Mouse (Mus musculus) testis, adult 2 months (tissue): Measurements from ENCODE around the gene Gm20661. TPM values are rescaled to one million over a fixed set of nuclear protein-coding genes. Genes with fewer than 3 reads are reported as not detected.

Experiments used
- H3K27ac ChIP-seq: fragments of 200-500 bp; 2 replicates; pipeline ENCODE4 v1.5.1; 2012; ENCODE audit warnings: low read depth, low read length; ENCODE audit not compliant: control insufficient read depth, insufficient read depth
- H3K27me3 ChIP-seq: fragments of 200-500 bp; 2 replicates; pipeline ENCODE4 v1.6.1; 2012; ENCODE audit warnings: mild to moderate bottlenecking, low read length, moderate library complexity; ENCODE audit not compliant: control insufficient read depth, insufficient read depth
- H3K36me3 ChIP-seq: fragments of 200-500 bp; 2 replicates; pipeline ENCODE4 v1.6.1; 2012; ENCODE audit warnings: mild to moderate bottlenecking, low read length; ENCODE audit not compliant: control insufficient read depth, insufficient read depth
- H3K4me1 ChIP-seq: fragments of 200-500 bp; 2 replicates; pipeline ENCODE4 v1.6.1; 2012; ENCODE audit warnings: low read length; ENCODE audit not compliant: control insufficient read depth, insufficient read depth
- H3K4me3 ChIP-seq: fragments of 200-500 bp; 2 replicates; pipeline ENCODE4 v1.5.1; 2012; ENCODE audit warnings: low read depth, mild to moderate bottlenecking, low read length, moderate library complexity, mixed read lengths; ENCODE audit not compliant: control insufficient read depth
- CTCF ChIP-seq: fragments of 200-500 bp; IDR thresholded peaks from 2 replicates; pipeline ENCODE4 v1.5.1; 2012; ENCODE audit warnings: low read depth, mild to moderate bottlenecking, inconsistent platforms, low read length, moderate library complexity; ENCODE audit not compliant: control insufficient read depth, insufficient read depth, insufficient replicate concordance
- POLR2A ChIP-seq: fragments of 200-500 bp; IDR thresholded peaks from 2 replicates; pipeline ENCODE4 v1.6.1; 2012; ENCODE audit warnings: low read depth, mild to moderate bottlenecking, inconsistent platforms, low read length, moderate library complexity; ENCODE audit not compliant: control insufficient read depth
- polyA plus RNA-seq: library from polyadenylated mRNA; depleted of rRNA; stranded (reverse); fragments of >200 nt; gene quantifications from 2 replicates; pipeline ENCODE4 v1.2.3, GENCODE M21; 2012

The Gm20661 gene
- polyA plus RNA-seq, 1 experiment = not detected

DNA sequence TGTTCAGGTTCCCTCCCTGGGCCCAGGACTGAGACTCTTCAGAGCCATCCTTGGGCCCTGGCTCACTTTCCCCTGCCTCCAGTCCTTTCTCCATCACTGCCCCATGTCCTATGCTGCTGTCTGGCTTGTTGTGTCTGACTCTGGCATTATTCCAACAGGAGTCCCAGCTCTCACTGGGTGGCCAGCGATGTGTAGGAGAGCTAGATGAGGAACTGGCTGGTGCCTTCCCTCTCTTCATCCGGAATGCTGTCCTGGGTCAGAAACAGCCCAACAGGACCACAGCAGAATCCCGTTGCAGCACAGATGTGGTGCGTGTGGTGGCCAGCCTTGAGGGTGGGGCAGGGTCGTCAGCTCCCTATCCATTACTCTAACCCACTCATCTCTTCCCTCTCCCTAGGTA, 12.5 kb upstream of the Gm20661 start:
- Histone ChIP-seq H3K4me3 (no peak overlapping the region), H3K4me1 (no peaks in the 10 kb centered on the region), H3K36me3 (no peaks in the 10 kb centered on the region), H3K27ac (no peak overlapping the region), H3K27me3 (no peaks in the 10 kb centered on the region)
- no peak for TF ChIP-seq POLR2A
- no peak for TF ChIP-seq CTCF

DNA sequence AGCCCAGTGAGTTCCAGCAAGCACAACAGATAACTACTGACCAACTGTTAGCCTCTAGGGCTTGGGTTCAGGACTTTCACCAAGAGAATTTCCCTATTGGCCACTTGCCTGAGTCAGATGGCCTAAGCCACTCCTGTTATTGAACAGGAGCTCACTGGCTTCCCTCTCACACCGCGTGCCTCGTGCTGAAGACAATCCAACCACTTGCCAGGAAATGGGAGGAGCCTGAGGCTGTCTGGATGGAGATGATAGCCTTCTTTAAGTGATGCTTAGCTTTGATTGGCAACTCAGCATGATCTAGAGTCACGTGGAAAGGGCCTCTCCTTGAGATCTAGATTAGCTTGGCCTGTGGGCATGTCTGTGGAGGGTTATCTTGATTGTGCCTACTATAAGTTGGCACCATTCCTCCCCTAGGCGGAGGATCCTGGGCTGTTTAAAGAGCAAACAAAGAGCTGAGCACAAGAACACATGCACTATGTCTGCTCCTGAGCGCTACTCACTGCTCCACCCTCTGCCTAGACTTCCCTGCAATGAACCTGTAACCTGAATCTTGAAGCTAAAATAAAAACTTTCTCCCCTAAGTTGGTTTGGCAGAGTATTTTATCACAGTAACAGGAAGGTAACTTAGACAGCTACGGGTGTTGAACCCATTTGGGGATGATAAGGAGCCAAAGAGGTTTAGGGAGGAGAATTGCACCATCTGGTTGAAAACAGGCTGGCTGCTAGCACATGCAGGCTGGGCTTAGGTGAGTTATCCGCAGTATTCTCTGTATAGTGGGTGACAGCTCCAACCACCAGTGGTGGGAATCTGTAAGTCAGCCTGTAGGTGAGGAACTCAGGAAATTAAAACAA, 10.9 kb upstream of the Gm20661 start:
- Histone ChIP-seq H3K36me3 (no peaks in the 10 kb centered on the region), H3K27ac (no peak overlapping the region), H3K27me3 (no peaks in the 10 kb centered on the region), H3K4me1 (0 out of 2 replicates have a peak, but pooled peaks cover 2% of the 10 kb centered on the region), H3K4me3 (no peak overlapping the region)
- no peak for TF ChIP-seq CTCF
- no peak for TF ChIP-seq POLR2A

DNA sequence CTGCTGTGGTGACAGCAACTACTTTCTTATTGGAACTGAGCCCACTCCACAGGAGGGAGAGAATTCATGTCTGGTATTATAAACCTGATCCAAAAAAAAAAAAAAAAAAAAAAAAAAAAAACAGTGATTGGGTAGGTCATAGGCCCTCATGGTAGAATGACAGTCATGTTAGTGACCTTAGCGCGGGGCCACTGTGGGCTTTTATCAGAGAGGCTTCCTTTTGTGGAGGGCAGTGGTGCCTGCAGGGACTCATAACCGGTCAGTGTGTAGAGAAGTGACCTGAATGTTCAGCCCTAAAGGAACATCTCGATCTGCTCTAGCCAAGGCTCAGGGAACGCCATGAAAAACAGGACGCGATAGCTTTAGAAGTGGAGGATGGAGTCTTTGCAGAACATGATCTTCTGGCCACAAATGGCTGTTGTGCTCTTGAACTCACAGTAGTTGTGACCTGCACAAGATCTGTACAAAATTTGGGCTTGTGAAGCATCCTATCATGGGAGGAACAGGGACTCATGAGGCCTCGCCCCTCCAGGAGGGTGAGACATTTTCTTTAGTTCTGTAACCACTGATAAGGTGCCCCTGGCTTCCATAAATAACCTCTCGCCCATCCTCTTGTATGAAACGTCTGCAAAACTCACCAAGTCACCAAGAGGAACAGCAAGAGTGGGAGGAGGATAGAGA, 8.2 kb upstream of the Gm20661 start:
- Histone ChIP-seq H3K27me3 (no peaks in the 10 kb centered on the region), H3K4me1 (0 out of 2 replicates have a peak, but pooled peaks cover 2% of the 10 kb centered on the region), H3K27ac (peak overlapping the region; percentile 68), H3K36me3 (no peaks in the 10 kb centered on the region), H3K4me3 (no peak overlapping the region)
- TF ChIP-seq CTCF (no peak), POLR2A (no peak)

DNA sequence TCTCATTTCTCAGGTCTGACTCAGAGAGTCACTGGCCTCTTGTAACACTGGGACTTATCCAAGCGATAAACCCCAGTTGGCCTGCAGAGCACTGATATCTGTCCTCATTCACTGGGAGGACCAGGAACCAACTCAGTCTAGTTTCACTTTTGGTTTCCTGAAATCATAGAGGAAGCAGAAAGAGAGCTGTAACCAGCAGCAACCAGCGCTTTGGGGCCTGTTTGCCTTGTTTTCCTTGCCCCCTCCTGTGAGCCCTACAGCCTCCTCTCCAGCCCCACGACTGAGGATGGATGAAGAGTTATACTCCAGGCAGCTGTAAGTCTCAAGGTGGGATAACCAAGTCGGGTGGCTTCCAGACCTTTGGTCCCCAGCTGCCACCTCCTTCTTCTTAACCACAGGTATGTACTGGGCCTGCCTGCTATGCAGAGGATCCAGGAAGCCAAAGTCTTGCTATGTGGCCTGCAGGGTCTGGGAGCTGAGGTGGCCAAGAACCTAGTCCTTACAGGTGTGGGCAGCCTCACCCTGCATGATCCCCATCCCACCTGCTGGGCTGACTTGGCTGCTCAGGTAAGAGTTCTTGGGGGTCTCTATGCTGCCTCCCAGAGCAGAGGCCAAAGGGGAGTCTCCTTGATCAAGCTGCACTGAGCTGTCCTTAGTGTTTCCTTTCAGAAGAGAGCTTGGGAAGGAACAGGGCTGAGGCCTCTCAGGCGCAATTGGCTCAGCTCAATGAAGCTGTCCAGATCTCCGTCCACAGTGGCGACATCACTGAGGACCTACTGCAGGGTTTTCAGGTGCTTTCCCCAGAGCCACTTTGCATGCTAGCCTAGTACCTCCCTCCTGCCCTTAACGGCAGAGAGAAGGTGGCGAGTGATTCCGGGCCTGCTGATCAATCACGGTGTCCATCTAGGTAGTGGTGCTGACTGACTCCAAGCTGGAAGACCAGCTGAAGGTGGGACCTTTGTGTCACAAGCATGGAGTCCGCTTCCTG, 7.2 kb upstream of the Gm20661 start, which contains the start of gene Uba7:
Uba7 (plus strand) TSS at position 107 of the 988 bp plus-strand sequence.
- no peaks in the 10 kb centered on the region for H3K27me3 ChIP-seq
- TF ChIP-seq CTCF = no peak
- TF ChIP-seq POLR2A = no peak
- no peaks in the 10 kb centered on the region for H3K36me3 ChIP-seq
- peak within 1 kb of the TSS; percentile 68 for H3K27ac ChIP-seq
- peak within 1 kb of the TSS; percentile 17; the same call in 1 of the 2 replicates for H3K4me3 ChIP-seq
- 0 out of 2 replicates have a peak, but pooled peaks cover 2% of the 10 kb centered on the region for H3K4me1 ChIP-seq

DNA sequence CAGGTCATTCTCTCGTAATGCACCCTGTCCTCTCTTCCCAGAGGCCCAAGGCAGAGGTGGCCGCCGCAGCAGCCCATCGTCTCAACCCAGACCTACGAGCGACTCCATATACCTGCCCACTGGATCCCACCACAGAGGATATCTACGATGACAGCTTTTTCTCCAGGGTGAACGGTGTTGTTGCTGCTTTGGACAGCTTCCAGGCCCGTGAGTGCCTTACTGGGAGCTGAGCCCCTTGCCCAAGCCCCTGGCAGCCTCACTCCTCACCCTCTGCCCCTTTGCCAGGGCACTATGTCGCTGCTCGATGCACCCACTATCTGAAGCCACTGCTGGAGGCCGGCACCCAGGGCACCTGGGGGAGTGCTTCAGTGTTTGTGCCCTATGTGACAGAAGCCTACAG, 4.0 kb upstream of the Gm20661 start:
- H3K27me3 ChIP-seq = no peaks in the 10 kb centered on the region
- no peaks in the 10 kb centered on the region for H3K36me3 ChIP-seq
- H3K27ac ChIP-seq = no peak overlapping the region
- TF ChIP-seq CTCF (no peak), POLR2A (no peak)
- H3K4me1 ChIP-seq = peaks cover 2% of the 10 kb centered on the region; the same call in 1 of the 2 replicates
- H3K4me3 ChIP-seq = no peak overlapping the region

DNA sequence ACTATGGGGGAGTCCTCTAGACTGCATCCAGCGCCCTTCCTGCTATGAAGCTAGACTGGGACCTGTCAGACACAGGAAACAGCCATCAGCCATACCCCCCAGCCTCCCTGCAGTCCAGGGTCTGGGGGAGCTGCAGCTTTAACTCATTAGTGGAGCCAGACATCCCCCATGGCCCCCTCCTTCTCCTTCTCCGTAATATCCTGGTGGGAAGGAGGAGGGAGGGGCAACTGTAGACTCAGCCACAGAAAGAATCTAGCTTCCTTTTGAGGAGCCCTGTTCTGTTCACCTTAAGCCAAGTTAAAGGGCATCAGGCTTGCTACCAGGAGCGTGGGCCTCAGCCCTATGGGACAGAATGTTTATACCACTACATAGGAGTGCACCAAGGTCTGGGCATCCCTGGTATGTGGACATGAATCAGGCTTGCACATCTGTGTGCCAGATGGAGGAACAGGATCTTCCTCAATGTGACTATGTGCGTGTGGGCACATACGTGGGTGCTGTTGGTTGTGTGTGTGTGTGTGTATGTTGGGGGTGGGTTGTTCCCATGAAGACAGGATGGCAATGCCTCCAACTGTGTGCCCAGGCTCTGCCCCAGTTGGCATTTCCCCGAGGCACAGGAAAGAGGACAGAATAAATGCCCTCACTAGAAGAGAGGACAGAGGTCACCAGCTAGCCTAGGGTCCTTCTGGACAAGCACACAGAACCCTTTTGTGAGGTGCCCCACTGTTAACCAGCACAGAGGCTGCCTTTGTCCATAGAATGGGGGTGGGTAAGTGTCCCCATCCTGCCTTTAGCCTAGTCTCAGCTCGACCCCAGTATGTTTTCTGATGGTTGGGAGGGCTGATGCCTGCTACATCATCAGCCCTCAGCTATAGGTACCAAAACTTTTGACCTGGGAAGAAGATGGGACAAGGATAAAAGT, 913 bp upstream of the Gm20661 start:
- peak overlapping the region; percentile 19; the same call in 1 of the 2 replicates for H3K27ac ChIP-seq
- peaks cover 10% of the 10 kb centered on the region for H3K4me1 ChIP-seq
- no peaks in the 10 kb centered on the region for H3K36me3 ChIP-seq
- H3K4me3 ChIP-seq = no peak overlapping the region
- no peaks in the 10 kb centered on the region for H3K27me3 ChIP-seq
- TF ChIP-seq CTCF (no peak), POLR2A (no peak)
